Mouse (Mus musculus) testis, adult 2 months (tissue): ENCODE results near the gene Recql.

Source experiments
- CTCF ChIP-seq: fragments of 200-500 bp; IDR thresholded peaks from 2 replicates; pipeline ENCODE4 v1.5.1; 2012; ENCODE audit warnings: low read depth, mild to moderate bottlenecking, inconsistent platforms, low read length, moderate library complexity; ENCODE audit not compliant: control insufficient read depth, insufficient read depth, insufficient replicate concordance
- POLR2A ChIP-seq: fragments of 200-500 bp; IDR thresholded peaks from 2 replicates; pipeline ENCODE4 v1.6.1; 2012; ENCODE audit warnings: low read depth, mild to moderate bottlenecking, inconsistent platforms, low read length, moderate library complexity; ENCODE audit not compliant: control insufficient read depth

- no peak for TF ChIP-seq CTCF
- peak; percentile 65; the same call in 1 of the 2 replicates for TF ChIP-seq POLR2A
Measured at GRCm38 (mm10) chr6:142345440-142346038, 41.3 kb downstream of the Recql start, which contains the start of gene Pyroxd1.
